Mouse (Mus musculus): Measurements from ENCODE around the gene Pank2. TPM values are rescaled to one million over a fixed set of nuclear protein-coding genes. Genes with fewer than 3 reads are reported as not detected.

The Pank2 gene
- polyA plus RNA-seq (2014; fragmentation: Illumina TruSeq; extraction: RNeasy Lipid Tissue Mini Kit (QIAGEN cat#74804); ENCODE audit: low read depth, low replicate concordance), result 58.3 TPM

DNA sequence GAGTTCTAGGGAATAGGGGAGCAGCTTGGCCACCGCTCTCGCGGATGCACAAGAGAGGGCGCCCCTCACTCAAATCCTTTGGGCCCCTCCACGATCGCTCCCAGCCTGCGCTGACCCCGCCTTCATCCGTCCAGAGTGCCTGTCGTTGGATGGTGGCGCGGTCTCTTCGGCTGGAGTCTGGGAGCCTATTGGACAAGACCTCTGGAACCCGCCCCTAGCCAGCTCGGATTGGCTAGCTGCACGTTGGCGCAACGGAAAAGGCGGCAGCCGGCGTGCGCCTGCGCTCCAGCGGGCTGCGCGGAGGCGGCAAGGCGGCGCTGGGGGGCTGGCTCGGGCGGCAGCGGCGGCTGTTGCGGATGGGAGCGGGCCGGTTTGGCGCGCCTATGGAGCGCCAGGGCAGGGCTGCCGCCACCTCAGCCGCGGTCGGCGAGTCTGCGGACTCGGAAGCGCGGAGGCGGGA, at the start of gene Pank2:
TSS of gene Pank2 (plus strand) at position 283 of the 460 bp plus-strand sequence.

GRCm38 (mm10) chr2:131233307-131234126, 28.8 kb upstream of the Pank2 start, which contains the start of gene Mavs:
TSS of gene Mavs (plus strand) at chr2:131234063.

Other genes starting within 250 kb of the Pank2 start
- 3.4 TPM for gene Gfra4, start 219.4 kb upstream of the Pank2 start, polyA plus RNA-seq (2014; fragmentation: Illumina TruSeq; extraction: RNeasy Lipid Tissue Mini Kit (QIAGEN cat#74804); ENCODE audit: low read depth, low replicate concordance)
- gene Adam33, start 198.7 kb upstream of the Pank2 start, polyA plus RNA-seq (2014; fragmentation: Illumina TruSeq; extraction: RNeasy Lipid Tissue Mini Kit (QIAGEN cat#74804); ENCODE audit: low read depth, low replicate concordance), result not detected
- gene Siglec1, start 175.7 kb upstream of the Pank2 start, polyA plus RNA-seq (2014; fragmentation: Illumina TruSeq; extraction: RNeasy Lipid Tissue Mini Kit (QIAGEN cat#74804); ENCODE audit: low read depth, low replicate concordance), result 0.06 TPM
- 0.57 TPM for gene Hspa12b, start 135.2 kb upstream of the Pank2 start, polyA plus RNA-seq (2014; fragmentation: Illumina TruSeq; extraction: RNeasy Lipid Tissue Mini Kit (QIAGEN cat#74804); ENCODE audit: low read depth, low replicate concordance)
- gene Gm11037, start 129.0 kb upstream of the Pank2 start, polyA plus RNA-seq (2014; fragmentation: Illumina TruSeq; extraction: RNeasy Lipid Tissue Mini Kit (QIAGEN cat#74804); ENCODE audit: low read depth, low replicate concordance), result not detected
- 14.9 TPM for gene 1700037H04Rik, start 102.4 kb upstream of the Pank2 start, polyA plus RNA-seq (2014; fragmentation: Illumina TruSeq; extraction: RNeasy Lipid Tissue Mini Kit (QIAGEN cat#74804); ENCODE audit: low read depth, low replicate concordance)
- 2.8 TPM for gene Cenpb, start 82.4 kb upstream of the Pank2 start, polyA plus RNA-seq (2014; fragmentation: Illumina TruSeq; extraction: RNeasy Lipid Tissue Mini Kit (QIAGEN cat#74804); ENCODE audit: low read depth, low replicate concordance)
- gene Cdc25b, start 75.5 kb upstream of the Pank2 start, polyA plus RNA-seq (2014; fragmentation: Illumina TruSeq; extraction: RNeasy Lipid Tissue Mini Kit (QIAGEN cat#74804); ENCODE audit: low read depth, low replicate concordance), result 0.41 TPM
- gene Spef1, start 75.2 kb upstream of the Pank2 start, polyA plus RNA-seq (2014; fragmentation: Illumina TruSeq; extraction: RNeasy Lipid Tissue Mini Kit (QIAGEN cat#74804); ENCODE audit: low read depth, low replicate concordance), result 2.4 TPM
- gene Ap5s1, start 55.4 kb upstream of the Pank2 start, polyA plus RNA-seq (2014; fragmentation: Illumina TruSeq; extraction: RNeasy Lipid Tissue Mini Kit (QIAGEN cat#74804); ENCODE audit: low read depth, low replicate concordance), result 3.3 TPM
- 1.9 TPM for gene Mavs, start 28.4 kb upstream of the Pank2 start, polyA plus RNA-seq (2014; fragmentation: Illumina TruSeq; extraction: RNeasy Lipid Tissue Mini Kit (QIAGEN cat#74804); ENCODE audit: low read depth, low replicate concordance)
- 16.6 TPM for gene Rnf24, start 90.4 kb downstream of the Pank2 start, polyA plus RNA-seq (2014; fragmentation: Illumina TruSeq; extraction: RNeasy Lipid Tissue Mini Kit (QIAGEN cat#74804); ENCODE audit: low read depth, low replicate concordance)
- gene Smox, start 229.0 kb downstream of the Pank2 start, polyA plus RNA-seq (2014; fragmentation: Illumina TruSeq; extraction: RNeasy Lipid Tissue Mini Kit (QIAGEN cat#74804); ENCODE audit: low read depth, low replicate concordance), result 2.1 TPM

Measured in testis, adult 10 weeks (tissue).